Mouse (Mus musculus) layer of hippocampus, postnatal 25 days (tissue): ENCODE results near the gene Fxn. TPM values are rescaled to one million over a fixed set of nuclear protein-coding genes. Genes with fewer than 3 reads are reported as not detected.

Experiments
- DNase-seq, 2 experiments: peaks; one replicate each; pipeline ENCODE4 v3.0.0; 2022; ENCODE audit warnings: mixed read lengths in 2 of 2, low spot score in 1 of 2; ENCODE audit errors: extremely low spot score in 1 of 2
- total RNA-seq, 2 experiments: library from RNA; stranded (reverse); gene quantifications; 2 replicates each; pipeline ENCODE4 v1.2.3; 2021

Fxn gene
- total RNA-seq = 1 to 10 TPM; 7.1 to 9.3 TPM

DNA sequence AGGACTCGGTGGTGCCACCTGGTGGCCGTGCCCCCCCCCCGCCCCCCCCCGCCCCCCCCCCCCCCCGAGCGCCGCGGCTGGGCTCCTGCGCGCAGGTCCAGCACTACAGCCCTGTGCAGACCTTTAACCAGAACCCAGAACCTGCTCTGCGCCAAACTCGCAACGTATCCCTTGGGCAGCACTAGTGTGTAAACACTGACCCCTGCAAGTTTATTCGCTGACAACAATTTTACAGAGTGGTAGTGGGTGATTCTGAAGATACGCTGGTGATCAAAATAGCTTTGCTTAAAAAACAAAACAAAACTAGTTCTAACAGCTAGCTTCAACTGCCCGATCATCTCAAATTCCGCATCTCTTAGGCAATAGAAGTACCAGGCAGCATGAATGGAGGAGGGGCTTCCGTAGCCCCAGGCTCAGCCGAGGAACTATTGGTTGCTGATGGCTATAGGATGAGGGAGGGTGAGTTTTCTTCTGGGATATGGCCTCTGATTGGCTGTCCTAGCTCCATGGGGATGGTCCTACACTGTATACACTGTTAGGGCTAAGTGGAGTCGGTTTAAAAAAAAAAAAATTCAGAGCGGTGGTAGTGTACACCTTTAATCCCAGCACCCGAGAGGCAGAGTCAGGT lies at the start of gene Fxn:
TSS of gene Fxn (minus strand) at position 5 of the 628 bp plus-strand sequence.
- DNase-seq = no peak

DNA sequence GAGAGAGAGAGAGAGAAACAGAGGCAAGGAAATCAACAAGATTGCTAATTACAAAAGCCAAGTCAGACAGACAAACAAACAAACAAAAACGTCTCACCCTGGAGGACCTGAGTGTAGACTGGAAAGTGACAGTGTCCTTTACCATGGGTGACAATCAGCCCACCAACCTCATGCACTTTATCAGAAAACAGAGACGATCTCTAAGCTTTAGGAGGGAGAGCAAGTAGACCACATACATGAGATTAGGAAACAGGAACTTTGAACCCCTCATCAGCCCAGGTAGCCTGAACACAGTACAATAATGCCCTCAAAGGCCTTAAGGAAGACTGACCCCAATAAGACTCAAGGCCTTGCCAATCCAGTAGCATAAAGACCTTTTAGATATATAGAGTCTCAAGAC lies 47.5 kb upstream of the Fxn start:
- DNase-seq = no peak

DNA sequence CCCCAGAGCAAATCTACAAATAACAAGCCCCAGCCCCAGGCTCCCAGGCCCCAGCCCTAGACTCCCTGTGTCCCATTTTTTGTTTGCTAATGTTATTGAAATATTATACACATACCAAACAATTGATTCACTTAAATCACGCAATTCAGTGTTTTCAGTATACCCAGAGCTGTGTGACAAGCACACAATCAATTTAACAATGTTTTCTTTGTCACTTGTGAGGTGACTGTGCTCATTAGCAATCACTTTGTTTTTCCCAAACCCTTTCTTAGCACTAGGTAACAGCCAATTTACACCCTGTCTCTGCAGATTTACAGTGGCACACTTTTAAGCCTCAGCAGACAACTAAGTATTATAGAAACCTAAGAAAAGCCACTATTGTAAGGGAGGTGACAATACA lies 46.6 kb upstream of the Fxn start:
- DNase-seq = no peak

DNA sequence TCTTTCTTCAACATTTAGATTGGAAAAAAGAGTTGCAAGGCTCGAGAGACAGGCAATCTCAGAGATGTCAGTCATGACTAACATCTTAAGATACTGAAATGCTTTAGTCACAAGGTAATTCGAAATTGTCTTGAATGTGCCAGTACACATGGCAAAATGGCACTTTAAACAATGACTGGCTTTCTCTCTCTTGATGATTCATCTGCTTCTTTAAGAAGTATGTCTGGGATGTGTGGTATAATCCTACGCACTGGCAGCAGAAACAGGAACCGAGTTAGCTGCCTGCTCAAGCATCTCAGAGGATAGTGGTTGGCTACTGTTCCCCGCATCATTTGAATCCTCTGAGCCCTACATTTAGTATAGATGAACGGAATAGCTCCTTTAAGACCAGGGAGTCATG lies 45.3 kb upstream of the Fxn start:
- DNase-seq = no peak

DNA sequence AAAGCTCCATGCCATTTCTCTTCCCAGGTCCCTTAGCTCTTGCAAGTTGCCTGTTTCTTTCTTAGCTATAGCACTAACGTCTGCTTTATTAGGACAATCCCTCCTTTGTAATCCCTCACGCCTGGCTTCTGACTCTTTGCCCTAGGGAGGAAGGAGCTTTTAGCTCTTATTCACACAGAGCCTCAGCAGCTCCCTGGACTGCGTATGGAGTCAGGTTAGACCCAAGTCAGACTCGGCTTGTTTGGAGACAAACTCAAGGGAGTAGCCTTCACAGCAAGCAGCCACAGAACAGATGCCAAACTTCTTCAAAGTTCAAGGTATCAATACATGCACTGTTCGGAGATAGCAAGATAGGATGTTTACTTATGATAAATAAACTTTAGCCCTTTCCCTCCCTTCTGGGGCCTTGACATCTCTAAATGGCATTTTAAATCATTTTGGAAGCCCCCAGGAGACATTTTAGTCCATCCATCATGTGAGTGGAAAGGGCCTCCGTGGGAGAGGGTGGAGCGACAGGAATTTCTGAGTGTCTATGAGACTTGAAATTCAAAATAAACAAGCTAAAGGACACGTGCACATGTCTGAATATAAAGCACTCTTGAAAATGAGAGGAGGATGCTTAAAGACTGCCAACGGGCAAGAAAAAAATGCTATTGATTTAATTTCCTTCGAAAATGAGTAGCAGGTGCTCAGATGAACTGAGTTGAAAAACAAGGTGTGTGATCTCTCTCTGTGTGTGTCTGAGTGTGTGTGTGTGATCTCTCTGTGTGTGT lies 43.6 kb upstream of the Fxn start:
- DNase-seq = no peak

DNA sequence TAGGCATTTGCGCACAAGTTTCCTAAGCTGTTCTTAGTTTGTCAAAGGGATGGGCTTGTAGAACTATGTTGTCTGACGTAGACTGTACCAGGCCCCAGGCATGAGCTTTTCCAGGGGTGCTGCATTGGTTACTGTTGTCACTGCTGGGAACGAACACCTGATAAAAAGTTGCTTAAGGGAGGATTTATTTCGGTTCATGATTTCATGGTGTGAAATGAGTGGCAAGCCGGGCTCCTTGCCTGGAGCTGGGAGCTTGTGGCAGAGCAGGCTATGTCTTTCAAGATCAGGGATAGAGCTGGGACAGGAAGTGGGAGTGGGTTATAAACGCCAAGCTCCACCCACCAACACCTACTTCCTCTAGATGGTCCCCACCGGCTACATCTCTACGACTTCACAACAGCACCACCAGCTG lies 41.5 kb upstream of the Fxn start:
- no peak for DNase-seq

DNA sequence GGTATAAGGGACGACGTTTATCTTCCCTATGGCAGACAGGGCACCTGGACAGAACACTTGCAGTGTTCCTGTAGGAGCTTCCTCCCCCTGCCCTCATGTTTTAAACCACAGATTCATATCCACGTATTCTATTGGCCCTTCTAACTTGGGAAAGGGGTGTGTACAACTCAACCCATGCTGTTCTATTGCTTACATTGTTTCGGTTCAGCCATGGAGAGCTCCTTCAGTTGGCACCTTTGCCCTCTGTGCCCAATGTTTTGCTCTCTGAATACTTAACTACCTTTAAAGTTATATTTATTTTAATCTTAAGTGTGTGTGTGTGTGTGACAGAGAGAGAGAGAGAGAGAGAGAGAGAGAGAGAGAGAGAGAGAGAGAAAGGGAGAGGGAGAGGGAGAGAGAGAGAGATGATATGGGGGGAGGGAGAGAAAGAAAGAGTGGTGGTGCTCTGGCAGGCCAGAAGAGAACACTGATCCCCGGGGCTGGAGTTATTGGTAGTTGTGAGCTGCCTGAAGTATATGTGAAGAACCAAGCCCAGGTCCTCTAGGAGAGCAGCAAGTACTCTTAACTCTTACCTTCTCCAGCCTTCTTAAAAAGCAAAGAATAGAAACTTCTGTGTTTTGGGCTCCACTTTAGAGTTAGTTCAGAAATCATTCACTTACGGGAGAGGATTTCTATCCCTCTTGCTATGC lies 41.0 kb upstream of the Fxn start:
- DNase-seq = no peak

DNA sequence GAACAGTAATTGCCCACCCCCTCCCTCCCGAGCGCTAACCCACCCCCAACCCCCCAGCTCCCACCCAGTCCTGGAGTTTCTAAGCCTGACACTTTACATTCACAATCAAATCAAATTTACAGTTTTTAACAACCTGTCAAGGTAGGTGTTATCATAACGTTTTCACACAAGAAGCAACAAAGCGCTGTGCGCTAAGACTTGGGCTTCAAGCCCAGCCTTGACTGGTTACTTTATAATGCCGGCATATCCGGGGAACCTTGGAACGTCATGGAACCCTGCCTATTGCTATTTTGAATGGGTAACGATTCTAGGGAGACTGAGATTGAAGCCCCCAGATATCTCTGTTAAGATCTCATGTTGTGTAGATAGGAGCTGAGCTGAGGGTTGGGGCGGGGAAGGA lies 37.8 kb upstream of the Fxn start:
- DNase-seq = no peak

DNA sequence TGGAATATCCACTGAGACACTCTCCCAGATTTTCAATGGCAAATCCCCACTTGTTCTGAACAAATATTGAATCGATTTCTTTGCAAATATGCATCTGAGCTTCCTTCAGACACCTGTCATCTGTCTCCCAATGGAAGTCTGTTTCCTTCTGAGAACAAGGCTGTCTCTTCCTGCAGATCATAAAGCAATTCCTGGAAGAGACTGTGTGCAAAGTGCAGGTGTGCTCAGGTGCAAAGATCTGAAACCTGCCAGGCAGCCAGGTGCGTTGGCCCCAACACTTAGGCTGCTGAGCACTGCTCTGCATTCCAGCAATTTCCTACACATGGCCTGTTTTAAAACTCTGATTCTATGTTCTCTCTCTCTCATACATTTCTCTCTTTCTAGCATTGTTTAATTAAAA lies 37.3 kb upstream of the Fxn start:
- no peak for DNase-seq

DNA sequence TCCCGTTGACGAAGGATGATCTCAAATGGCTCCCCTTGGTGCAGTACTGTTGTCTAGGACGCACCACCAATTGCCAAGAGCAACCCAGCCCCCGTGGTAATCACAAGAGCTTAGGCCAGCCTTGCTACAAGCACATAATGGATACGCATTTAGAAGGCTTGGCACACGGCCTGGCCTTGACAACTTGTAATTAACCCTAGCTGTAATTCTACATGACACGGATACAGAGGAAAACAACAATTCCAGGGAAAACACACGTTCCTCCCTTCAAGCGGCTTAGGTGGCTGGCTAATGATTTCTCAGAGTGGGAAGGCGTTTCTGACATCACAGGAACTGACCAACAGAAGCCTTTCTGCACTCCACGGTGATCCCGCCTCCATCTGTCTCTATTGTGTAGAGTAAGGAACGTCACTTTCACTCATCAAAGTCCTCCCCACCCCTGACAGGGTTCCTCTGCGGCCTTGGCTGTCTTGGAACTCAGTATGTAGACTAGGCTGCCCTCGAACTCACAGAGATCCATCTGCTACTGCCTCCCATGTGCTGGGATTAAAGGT lies 36.7 kb upstream of the Fxn start:
- peak in 1 of 2 experiments; percentile 24 for DNase-seq

DNA sequence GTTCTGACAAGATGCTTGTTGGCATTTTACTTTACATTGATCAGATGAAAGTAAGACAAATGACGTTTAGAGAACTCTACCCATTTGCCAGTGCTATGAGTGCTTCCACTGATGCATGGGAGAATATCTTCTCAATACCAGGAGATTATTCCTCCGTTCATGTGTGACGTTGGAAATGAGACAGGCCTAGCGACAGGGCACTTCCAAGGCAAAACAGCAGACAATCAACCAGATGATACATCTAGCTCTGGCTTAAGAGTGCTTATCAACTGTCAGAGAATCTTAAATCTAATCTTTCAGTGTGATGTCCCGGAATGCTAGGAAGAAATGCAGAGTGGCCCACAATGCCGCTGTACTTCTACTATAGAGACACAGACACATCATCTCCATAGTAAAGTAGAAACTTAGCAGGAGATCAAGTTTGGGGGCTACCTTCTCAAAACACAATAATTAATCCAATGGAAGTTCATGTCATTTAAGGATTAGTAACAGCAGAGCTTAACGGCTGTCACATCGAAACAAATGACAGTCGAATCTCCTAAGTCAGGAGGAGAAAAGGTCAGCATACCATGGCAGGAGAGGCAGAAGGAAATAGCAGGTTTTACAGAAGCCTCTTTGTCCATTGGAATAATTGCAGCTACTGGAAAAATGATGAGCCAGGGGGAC lies 35.8 kb upstream of the Fxn start:
- no peak for DNase-seq

DNA sequence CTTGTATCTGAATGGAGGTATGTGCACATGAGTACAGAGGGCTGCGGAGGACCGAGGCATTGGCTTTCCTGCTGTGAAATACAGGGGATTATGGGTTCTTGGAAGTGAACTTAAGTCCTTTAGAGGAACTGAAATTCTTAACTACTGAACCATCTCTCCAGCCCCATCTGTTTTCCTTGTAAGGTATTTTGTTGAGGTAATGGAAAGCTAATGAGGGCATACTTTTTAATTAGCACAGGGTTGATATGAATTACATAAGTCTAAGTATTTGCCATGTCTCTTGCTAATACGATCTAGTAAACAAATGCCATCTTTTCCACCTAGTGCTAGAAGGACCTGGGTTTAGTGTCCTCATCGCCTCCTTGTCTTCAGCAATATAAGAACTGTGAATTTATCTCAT lies 34.8 kb upstream of the Fxn start:
- DNase-seq = no peak

DNA sequence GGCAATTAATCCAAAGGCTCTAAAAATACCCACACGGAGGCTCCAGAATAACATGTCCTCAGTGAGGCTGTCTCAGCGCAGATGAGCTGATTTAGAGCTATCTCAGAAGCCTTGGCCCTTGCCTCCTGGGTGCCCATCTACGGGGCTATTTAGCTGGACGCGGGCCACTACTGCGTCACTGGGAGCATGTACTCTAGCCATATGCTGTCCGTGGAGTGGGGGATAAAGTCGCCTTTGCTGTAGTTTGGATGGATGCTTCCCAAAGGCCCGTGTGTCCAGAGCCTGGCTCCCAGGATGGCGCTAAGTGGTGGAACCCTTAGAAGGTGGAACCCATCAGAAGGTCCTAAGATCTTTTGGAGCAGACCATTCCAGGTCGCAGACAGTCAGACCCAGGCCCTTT lies 34.3 kb upstream of the Fxn start:
- DNase-seq = no peak

DNA sequence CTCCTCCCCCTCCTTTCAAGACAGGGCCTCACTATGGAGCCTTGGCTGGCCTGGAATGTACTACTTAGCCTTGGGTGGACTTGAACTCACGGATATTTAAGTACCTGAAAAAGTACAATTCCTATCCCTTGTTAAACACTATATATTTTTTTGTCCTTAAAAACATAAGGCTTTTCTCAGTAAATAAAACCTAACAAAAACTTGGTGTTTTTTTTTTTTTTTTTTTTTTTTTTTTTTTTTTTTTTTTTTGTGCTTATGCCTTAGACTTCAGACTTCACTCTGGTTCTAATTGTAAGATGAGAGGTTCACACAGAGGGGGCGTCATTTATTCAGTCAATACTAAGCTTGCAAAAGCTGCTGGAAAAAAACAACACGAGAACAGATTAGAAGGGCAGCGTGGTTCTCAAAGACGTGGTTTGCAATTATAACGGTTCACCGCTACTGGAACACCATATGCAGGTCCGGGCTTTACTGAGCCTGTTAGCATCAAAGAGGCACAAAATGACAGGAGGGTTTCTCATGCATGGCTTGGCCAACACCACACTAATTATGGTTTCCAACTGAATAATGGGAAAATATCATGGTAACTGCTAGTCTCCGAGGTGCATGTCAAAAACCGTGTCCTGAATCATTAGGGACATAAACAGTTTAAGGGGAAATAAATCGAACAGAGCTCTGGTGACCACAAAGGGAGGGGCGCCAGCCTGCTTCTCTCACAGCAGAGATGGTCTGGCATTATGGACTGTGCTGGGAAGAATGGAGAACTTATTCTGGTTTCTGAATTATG lies 32.3 kb upstream of the Fxn start:
- DNase-seq = no peak

DNA sequence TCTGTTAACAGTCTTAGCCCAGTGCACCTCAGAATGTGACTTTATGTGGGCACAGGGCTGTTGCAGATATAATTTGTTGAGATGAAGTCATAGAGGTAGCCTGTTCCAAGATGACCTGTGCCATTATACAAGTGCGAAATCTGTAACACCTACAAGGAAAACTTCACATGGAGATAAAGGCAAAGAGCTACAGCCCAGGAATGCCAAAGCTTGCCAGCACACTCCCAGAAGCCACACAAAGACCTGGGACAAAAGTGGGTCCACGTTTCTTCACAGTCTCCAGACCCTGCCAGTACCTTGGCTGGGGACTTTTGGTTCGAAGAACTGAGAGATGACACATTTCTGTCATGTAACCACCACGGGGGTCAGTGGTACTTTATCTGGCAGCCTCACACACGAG lies 31.6 kb upstream of the Fxn start:
- DNase-seq = no peak

DNA sequence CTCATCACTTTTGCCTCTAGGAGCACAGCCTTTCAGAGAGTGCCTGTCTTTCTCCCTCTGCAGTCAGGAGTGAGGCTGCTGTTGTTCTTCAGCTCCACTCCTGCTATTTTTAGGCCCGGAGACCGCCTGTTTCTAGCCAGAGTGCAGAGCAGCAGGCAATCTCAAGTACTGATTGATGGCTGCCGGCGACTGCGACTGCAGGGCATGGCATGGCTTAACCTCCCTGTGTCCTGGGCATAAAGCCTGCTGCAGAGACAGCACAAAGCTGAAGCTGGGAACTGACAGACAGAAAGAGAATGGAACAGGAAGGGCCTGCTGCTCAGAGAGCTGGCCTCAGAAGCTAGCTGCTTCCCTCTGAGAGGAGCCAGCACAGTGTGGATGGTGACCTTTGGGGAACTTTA lies 27.9 kb upstream of the Fxn start:
- no peak for DNase-seq

DNA sequence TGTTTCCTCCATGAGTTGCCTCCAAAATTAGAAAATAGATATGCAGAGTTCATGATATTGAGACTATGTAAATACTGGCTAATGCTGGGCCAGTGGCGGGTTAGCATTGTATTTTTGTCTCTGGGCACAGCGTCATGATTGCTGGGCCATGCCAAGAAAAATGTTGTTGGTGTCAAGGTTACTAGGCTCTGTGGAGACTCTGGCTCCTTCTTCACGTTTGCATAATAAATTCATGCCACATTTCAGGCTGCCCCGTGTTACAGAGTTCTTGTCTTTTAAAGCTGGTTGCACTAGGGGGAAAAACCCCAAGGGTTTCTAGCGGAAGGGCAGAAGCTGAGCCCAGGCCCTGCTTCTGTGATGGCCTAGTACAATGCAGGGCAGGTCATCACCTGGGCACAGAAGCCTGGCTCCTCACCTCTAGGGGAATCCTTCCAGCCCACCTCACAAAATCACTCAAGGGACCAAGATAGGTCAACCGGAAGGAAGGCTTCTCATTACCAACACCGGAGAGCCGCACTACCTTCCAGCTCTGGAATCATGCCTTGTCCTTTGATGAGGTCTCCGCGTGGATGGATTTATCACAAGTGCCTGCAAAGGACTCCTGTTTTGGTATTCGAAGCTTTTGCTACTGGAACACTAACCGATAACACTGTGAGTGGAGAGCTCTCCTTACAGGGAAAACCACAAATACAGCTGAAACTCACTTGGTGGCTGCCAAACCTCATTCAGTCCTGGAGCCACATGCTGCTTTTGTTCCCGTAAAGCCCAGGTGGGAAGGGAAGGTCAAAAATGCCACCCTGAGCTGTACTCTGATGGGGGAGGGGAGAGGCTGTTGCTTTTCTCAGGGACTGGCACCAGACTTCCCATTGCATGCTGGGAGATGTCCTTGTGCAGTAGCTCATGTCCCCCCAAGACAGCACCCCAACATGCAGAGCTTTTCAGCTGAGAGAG lies 27.1 kb upstream of the Fxn start:
- DNase-seq = no peak

DNA sequence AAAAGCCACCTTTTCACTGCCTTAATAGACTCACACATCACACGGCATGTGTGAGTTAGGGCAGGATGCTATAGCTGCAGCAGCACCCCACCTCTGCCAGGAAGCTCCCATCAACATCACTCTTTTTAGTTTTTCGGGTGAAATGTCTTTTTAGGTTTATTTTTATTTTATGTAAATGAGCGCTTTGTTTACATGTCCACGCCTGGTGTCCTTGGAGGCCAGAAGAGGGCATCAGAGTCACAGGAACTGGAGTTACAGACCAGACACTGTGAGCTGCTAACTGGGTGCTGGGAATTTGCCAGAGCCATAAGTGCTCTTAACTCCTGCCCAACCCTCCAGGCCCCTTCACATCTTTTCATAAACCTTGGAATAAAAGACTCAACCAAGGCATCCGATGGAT lies 25.9 kb upstream of the Fxn start:
- DNase-seq = no peak

DNA sequence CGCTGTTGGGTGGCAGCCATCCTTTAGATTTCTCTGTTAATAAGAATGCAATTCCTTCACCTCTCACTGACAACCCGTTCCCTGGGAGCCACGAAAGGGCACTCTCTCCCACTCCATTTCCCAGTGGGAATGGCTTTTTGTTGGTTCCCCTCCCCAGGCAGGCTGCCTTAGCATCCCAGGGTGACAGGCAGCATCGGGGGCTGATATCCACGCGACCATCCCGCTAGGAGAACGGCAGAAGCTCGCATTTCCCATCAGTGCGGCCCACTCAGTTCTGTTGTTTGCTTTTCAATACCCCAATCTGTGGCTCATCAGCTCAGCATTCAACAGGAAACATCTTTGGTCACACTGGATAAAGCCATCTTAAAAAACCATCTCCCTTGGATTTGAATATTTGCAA lies 21.8 kb upstream of the Fxn start:
- no peak for DNase-seq
